Comparison of ENCODE assay signal across 13 mouse cellular contexts in genomic region chr2:163575248-163575647, GRCm38 (mm10). TPM values are rescaled to one million over a fixed set of nuclear protein-coding genes. Genes with fewer than 3 reads are reported as not detected.
DNase-seq lines count a peak whose midpoint lies in the region; ATAC-seq and TF ChIP-seq lines count a peak whose summit lies in the region.
"Had no signal": no experiment of that assay in that cellular context is flagged by ENCODE, and none has a peak within 500 bp of the region (broad histone marks: within the 10 kb centered on the region; RNA-seq: fewer than 3 reads in every experiment).

No protein-coding gene starts in this region.

- WGBS in lung, postnatal 0 days, result 31% methylated on average over 11 of the region's 11 CpGs
- WGBS in liver, embryonic 12.5 days (ENCODE audit: insufficient replicate concordance), result 20% methylated on average over 11 of the region's 11 CpGs
- WGBS in neural tube, embryonic 15.5 days, result 51% methylated on average over 11 of the region's 11 CpGs

- H3K27ac ChIP-seq in lung, postnatal 0 days (ENCODE audit: low read length), result no peak overlapping the region
- H3K27ac ChIP-seq in liver, embryonic 12.5 days, result 0 out of 2 replicates have a peak overlapping the region, but pooled peaks have one; percentile 30
- no peak overlapping the region for H3K27ac ChIP-seq in neural tube, embryonic 15.5 days (replicated peaks)
- H3K27ac ChIP-seq: forebrain, embryonic 10.5 days; layer of hippocampus, adult 2 months; limb, embryonic 13.5 days had no signal

- H3K27me3 ChIP-seq in lung, postnatal 0 days (replicated peaks; ENCODE audit: insufficient read depth, low read length), result no peaks in the 10 kb centered on the region
- peaks cover 13% of the 10 kb centered on the region; the same call in 1 of the 2 replicates for H3K27me3 ChIP-seq in liver, embryonic 12.5 days (replicated peaks)
- no peaks in the 10 kb centered on the region for H3K27me3 ChIP-seq in neural tube, embryonic 15.5 days (replicated peaks)
- H3K27me3 ChIP-seq: limb, embryonic 13.5 days had no signal

- no peak overlapping the region for H3K4me3 ChIP-seq in lung, postnatal 0 days (ENCODE audit: low read depth, low read length)
- no peak overlapping the region for H3K4me3 ChIP-seq in liver, embryonic 12.5 days
- no peak overlapping the region for H3K4me3 ChIP-seq in neural tube, embryonic 15.5 days (replicated peaks)
- H3K4me3 ChIP-seq: forebrain, embryonic 10.5 days; layer of hippocampus, adult 2 months; limb, embryonic 13.5 days had no signal

- no peaks in the 10 kb centered on the region for H3K4me1 ChIP-seq in lung, postnatal 0 days (ENCODE audit: insufficient read depth, low read depth, low read length)
- peaks cover 7% of the 10 kb centered on the region; the same call in 1 of the 2 replicates for H3K4me1 ChIP-seq in liver, embryonic 12.5 days
- H3K4me1 ChIP-seq in neural tube, embryonic 15.5 days, result no peaks in the 10 kb centered on the region
- H3K4me1 ChIP-seq: limb, embryonic 13.5 days had no signal

- H3K4me2 ChIP-seq in lung, postnatal 0 days (replicated peaks; ENCODE audit: low read depth, low read length), result no peak overlapping the region
- peak overlapping the region; percentile 14; the same call in 1 of the 2 replicates for H3K4me2 ChIP-seq in liver, embryonic 12.5 days
- H3K4me2 ChIP-seq in neural tube, embryonic 15.5 days, result no peak overlapping the region
- H3K4me2 ChIP-seq: limb, embryonic 13.5 days had no signal

- ATAC-seq in lung, postnatal 0 days, result peak; percentile 63; the same call in 1 of the 2 replicates
- ATAC-seq in liver, embryonic 12.5 days, result no peak
- no peak for ATAC-seq in neural tube, embryonic 15.5 days (ENCODE audit: low FRiP score)
- ATAC-seq: midbrain, embryonic 16.5 days; Patski had no signal

- DNase-seq in embryo, embryonic 10 days (ENCODE audit: low spot score), result peak; percentile 17
- no peak for DNase-seq in embryo, embryonic 10.5 days (ENCODE audit: low spot score)
- DNase-seq in lung, postnatal 0 days (ENCODE audit: low spot score), result no peak
- no peak for DNase-seq in lung, postnatal 25 days (ENCODE audit: low spot score)
- peak; percentile 78 for DNase-seq in yolk sac, embryonic 10.5 days (ENCODE audit: low spot score)
- no peak for DNase-seq in right cerebral cortex, postnatal 14 days

- no peak for TF ChIP-seq EP300 in lung, postnatal 0 days (IDR thresholded peaks at IDR 0.05)

- H3K36me3 ChIP-seq in lung, postnatal 0 days (ENCODE audit: insufficient read depth, low read length), result no peaks in the 10 kb centered on the region
- peaks cover 4% of the 10 kb centered on the region; the same call in 1 of the 2 replicates for H3K36me3 ChIP-seq in liver, embryonic 12.5 days
- no peaks in the 10 kb centered on the region for H3K36me3 ChIP-seq in neural tube, embryonic 15.5 days
- H3K36me3 ChIP-seq: forebrain, embryonic 10.5 days; limb, embryonic 13.5 days had no signal

- no peak for TF ChIP-seq CTCF in lung, postnatal 0 days (IDR thresholded peaks at IDR 0.05)

- no peaks in the 10 kb centered on the region for H3K9me3 ChIP-seq in lung, postnatal 0 days (ENCODE audit: low read length)
- no peaks in the 10 kb centered on the region for H3K9me3 ChIP-seq in liver, embryonic 12.5 days (replicated peaks)
- H3K9me3 ChIP-seq in neural tube, embryonic 15.5 days (replicated peaks), result no peaks in the 10 kb centered on the region
- H3K9me3 ChIP-seq: forebrain, embryonic 10.5 days; limb, embryonic 13.5 days had no signal

- H3K9ac ChIP-seq in lung, postnatal 0 days (replicated peaks; ENCODE audit: low read depth), result no peak overlapping the region
- no peak overlapping the region for H3K9ac ChIP-seq in liver, embryonic 12.5 days
- H3K9ac ChIP-seq in neural tube, embryonic 15.5 days (replicated peaks), result no peak overlapping the region
- H3K9ac ChIP-seq: limb, embryonic 13.5 days had no signal

RNA-seq across cellular contexts. Expression of gene Ttpal, which starts 26.9 kb away (rescaled TPM):
- 17.2 and 20.0 TPM in 2 replicates for polyA plus RNA-seq in lung, postnatal 0 days (2015; fragmentation: Nextera tagmentation; extraction: Ambion mirVana)
- polyA plus RNA-seq in liver, embryonic 12.5 days (2016; fragmentation: Nextera tagmentation; extraction: Ambion mirVana), result 18.2 and 20.4 TPM in 2 replicates
- 37.5 and 39.1 TPM in 2 replicates for polyA plus RNA-seq in neural tube, embryonic 15.5 days (2015; fragmentation: Nextera tagmentation; extraction: Ambion mirVana)

Comparison
In these comparisons a context has a peak if more than half of its experiments do, and no peak if none do; other contexts are left out.
1. DNase-seq: peak in embryo, embryonic 10 days (single experiment) and yolk sac, embryonic 10.5 days (single experiment); none in embryo, embryonic 10.5 days (single experiment), lung, postnatal 0 days (single experiment), lung, postnatal 25 days (single experiment) and right cerebral cortex, postnatal 14 days (single experiment).